In the genomic region with DNA sequence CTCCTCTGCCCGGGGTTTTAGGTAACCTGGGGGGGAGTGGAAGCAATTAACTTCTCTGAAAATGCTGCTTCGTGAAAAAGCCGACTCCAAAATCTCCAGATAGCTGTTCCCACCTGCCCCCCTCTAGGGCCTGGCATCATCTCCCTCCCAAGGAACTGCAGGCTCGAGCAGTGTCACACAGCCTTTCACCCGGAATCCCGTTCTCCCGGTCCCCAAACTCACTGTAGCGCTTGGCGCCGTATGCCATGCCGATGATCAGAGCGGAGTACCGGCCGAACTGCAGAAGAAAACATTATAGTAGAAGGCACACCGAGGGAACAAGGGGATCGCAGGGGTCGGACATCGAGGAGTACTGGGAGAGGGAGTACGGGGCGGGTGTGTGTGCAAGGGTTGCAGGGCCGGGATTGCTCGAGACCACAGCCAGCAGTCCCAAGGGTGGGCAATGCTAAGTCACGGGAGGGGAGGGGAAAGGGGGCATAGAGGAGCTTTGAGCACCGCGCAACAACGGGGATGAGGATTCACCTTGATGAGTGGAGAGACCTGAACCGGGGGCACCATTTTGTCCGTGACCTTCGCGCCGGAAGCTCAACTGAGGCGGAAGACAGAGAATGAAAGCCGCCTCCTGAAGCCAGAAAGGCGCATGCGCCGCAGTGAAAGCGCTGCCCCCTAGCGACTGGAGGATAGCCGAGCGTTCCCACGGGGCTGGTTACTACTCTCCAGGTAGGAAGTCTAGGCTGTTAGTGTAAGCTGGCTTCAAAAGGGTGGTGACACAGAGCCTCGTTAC, we compare ENCODE assay signal across 7 mouse cellular contexts. TPM values are rescaled to one million over a fixed set of nuclear protein-coding genes. Genes with fewer than 3 reads are reported as not detected.
DNase-seq lines count a peak whose midpoint lies in the region; ATAC-seq and TF ChIP-seq lines count a peak whose summit lies in the region.

A gene (minus strand): TSS at position 645 of the 784 bp plus-strand sequence.

- no peaks in the 10 kb centered on the region for H3K4me1 ChIP-seq in intestine, postnatal 0 days (replicated peaks; ENCODE audit: control insufficient read depth, insufficient read depth, low read length)
- peaks cover 15% of the 10 kb centered on the region for H3K4me1 ChIP-seq in midbrain, embryonic 12.5 days
- peaks cover 5% of the 10 kb centered on the region; the same call in 1 of the 2 replicates for H3K4me1 ChIP-seq in small intestine, adult 2 months (ENCODE audit: control insufficient read depth, insufficient read depth, insufficient read length, low read length)

- peak; percentile 40; the same call in 1 of the 2 replicates for TF ChIP-seq POLR2A in small intestine, adult 2 months (IDR thresholded peaks at IDR 0.05; ENCODE audit: low read depth, low read length)

- peak within 1 kb of the TSS; percentile 87 for H3K9ac ChIP-seq in intestine, postnatal 0 days (ENCODE audit: low read depth, low read length)
- peak within 1 kb of the TSS; percentile 95 for H3K9ac ChIP-seq in midbrain, embryonic 12.5 days (replicated peaks)

- no peaks in the 10 kb centered on the region for H3K9me3 ChIP-seq in intestine, postnatal 0 days (ENCODE audit: control insufficient read depth)
- H3K9me3 ChIP-seq in midbrain, embryonic 12.5 days: no peaks in the 10 kb centered on the region

- under 1% methylated on average over 42 of the region's 42 CpGs for WGBS in intestine, postnatal 0 days
- 2% methylated on average over 42 of the region's 42 CpGs for WGBS in midbrain, embryonic 12.5 days
- 1% methylated on average over 42 of the region's 42 CpGs for WGBS in small intestine, adult 2 months

- peak; percentile 98 for TF ChIP-seq CTCF in intestine, postnatal 0 days (IDR thresholded peaks at IDR 0.05; ENCODE audit: low read depth)
- TF ChIP-seq CTCF in small intestine, adult 2 months (IDR thresholded peaks at IDR 0.05; ENCODE audit: extremely low read depth, insufficient read length, insufficient replicate concordance, low read depth, low read length): peak; percentile 88

- peak within 1 kb of the TSS; percentile 83 for H3K4me2 ChIP-seq in intestine, postnatal 0 days (replicated peaks; ENCODE audit: low read depth)
- peak within 1 kb of the TSS; percentile 94 for H3K4me2 ChIP-seq in midbrain, embryonic 12.5 days (replicated peaks)

- ATAC-seq in intestine, postnatal 0 days: peak; percentile 93
- ATAC-seq in midbrain, embryonic 12.5 days (ENCODE audit: low FRiP score, low read depth): peak; percentile 86

- DNase-seq in adrenal gland, adult 8-10 months: peak; percentile 92
- DNase-seq in embryo, embryonic 9.5 days (ENCODE audit: extremely low spot score): peak; percentile 91
- peak; percentile 55 for DNase-seq in gonadal fat pad, adult 2 months (ENCODE audit: low read depth)
- peak; percentile 92 for DNase-seq in left cerebral cortex, postnatal 4 days

- H3K36me3 ChIP-seq in intestine, postnatal 0 days (ENCODE audit: control insufficient read depth, insufficient read depth): peaks cover 23% of the 10 kb centered on the region
- peaks cover 30% of the 10 kb centered on the region for H3K36me3 ChIP-seq in midbrain, embryonic 12.5 days
- H3K36me3 ChIP-seq in small intestine, adult 2 months (ENCODE audit: control insufficient read depth, insufficient read depth, low read length): peaks cover 30% of the 10 kb centered on the region

- intact Hi-C loops in left cerebral cortex, postnatal 4 days (cut with DNase I): no loop called here

- H3K27ac ChIP-seq in intestine, postnatal 0 days (ENCODE audit: low read depth, low read length): peak within 1 kb of the TSS; percentile 54
- H3K27ac ChIP-seq in midbrain, embryonic 12.5 days (replicated peaks): no peak within 1 kb of the TSS
- peak within 1 kb of the TSS; percentile 29 for H3K27ac ChIP-seq in small intestine, adult 2 months (ENCODE audit: insufficient read depth, low read depth, low read length)

- H3K27me3 ChIP-seq in intestine, postnatal 0 days (replicated peaks; ENCODE audit: control insufficient read depth, insufficient read depth, low read length): no peaks in the 10 kb centered on the region
- peaks cover 22% of the 10 kb centered on the region; the same call in 1 of the 2 replicates for H3K27me3 ChIP-seq in midbrain, embryonic 12.5 days
- H3K27me3 ChIP-seq in small intestine, adult 2 months (ENCODE audit: control insufficient read depth, insufficient read depth, low read length): no peaks in the 10 kb centered on the region

- peak within 1 kb of the TSS; percentile 83 for H3K4me3 ChIP-seq in intestine, postnatal 0 days (ENCODE audit: low read depth, low read length)
- peak within 1 kb of the TSS; percentile 92 for H3K4me3 ChIP-seq in midbrain, embryonic 12.5 days
- H3K4me3 ChIP-seq in small intestine, adult 2 months (ENCODE audit: low read depth, low read length): peak within 1 kb of the TSS; percentile 87

RNA-seq across cellular contexts. Expression of the gene that starts here (rescaled TPM):
- 100 to 1,000 TPM in 3 of 4 experiments, 10 to 100 TPM in 1; 89.8 to 365 (median 163) TPM for total RNA-seq in adrenal gland, adult 8-10 months (2022)
- polyA plus RNA-seq in gonadal fat pad, adult 2 months (2012; rRNA removed): 45.6 and 59.4 TPM in 2 replicates
- polyA plus RNA-seq in intestine, postnatal 0 days (2015; fragmentation: Nextera tagmentation; extraction: Ambion mirVana): 829 and 847 TPM in 2 replicates
- 100 to 1,000 TPM; 184 to 214 TPM for total RNA-seq in left cerebral cortex, postnatal 4 days (2021)
- 408 and 419 TPM in 2 replicates for polyA plus RNA-seq in midbrain, embryonic 12.5 days (2016; fragmentation: Nextera tagmentation; extraction: Ambion mirVana)
- polyA plus RNA-seq in small intestine, adult 2 months (2012; rRNA removed): 29.0 and 35.2 TPM in 2 replicates
